Mouse (Mus musculus) olfactory bulb, adult 2 months (tissue): Measurements from ENCODE around the gene Iqsec3.

Source experiments
- CTCF ChIP-seq: fragments of 200-500 bp; IDR thresholded peaks from 2 replicates; pipeline ENCODE4 v1.5.1; 2012; ENCODE audit warnings: low read depth, mild to moderate bottlenecking, low read length, moderate library complexity; ENCODE audit not compliant: insufficient read depth
- POLR2A ChIP-seq: fragments of 200-500 bp; IDR thresholded peaks from 2 replicates; pipeline ENCODE4 v1.6.1; 2012; ENCODE audit warnings: mild to moderate bottlenecking, low read depth, low read length, moderate library complexity; ENCODE audit not compliant: insufficient read depth

DNA sequence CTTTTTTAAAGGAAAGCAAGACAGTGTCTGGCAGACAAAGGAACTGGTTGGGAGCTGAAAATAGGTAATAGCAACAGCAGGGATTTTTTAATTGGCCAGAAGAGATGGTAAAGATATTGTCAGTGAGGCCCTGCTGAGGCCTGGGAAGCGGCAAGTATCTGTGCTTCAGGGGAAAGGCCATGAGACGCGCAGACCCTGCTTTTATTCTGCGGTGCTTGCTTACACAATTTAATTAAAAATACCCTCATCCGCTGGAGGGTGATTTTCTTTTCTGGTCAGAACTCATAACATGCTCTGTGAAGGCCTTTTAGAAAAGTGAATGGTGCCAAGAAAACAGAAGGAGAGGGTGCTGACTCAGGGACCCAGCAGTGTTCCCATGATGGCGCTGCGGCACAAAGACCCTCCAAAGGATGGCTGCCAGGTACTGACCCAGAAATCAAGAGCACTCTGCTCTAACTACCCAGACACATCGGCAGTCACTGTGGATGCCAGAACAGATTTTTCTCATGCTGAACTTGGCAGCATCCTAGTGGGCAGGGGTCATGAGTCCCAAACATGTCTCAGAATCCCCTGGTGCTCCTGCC is 70.7 kb downstream of the Iqsec3 start:
- TF ChIP-seq CTCF, result no peak
- no peak for TF ChIP-seq POLR2A
